In the genomic region with DNA sequence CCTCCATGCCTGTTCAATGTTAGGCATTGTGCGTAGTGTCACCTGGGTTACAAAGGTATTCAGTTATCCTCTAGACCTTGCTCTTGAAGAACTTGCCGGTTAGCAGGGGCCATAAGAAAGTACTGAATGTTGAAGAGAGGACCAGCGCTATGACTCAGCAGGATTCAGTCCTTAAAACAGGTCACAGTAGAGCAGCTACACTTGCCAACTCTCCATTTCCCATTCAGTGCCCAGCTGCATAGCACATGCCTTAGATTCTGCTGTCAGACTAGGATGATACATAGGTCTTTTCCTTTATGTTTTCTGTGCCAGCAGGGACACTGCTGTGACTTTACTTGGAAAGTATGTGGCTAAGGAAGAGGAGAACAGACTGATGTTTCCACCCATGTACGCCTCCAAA, we compare ENCODE assay signal across 20 mouse cellular contexts. TPM values are rescaled to one million over a fixed set of nuclear protein-coding genes. Genes with fewer than 3 reads are reported as not detected.
DNase-seq lines count a peak whose midpoint lies in the region; ATAC-seq and TF ChIP-seq lines count a peak whose summit lies in the region.
"Had no signal": no experiment of that assay in that cellular context is flagged by ENCODE, and none has a peak within 500 bp of the region (broad histone marks: within the 10 kb centered on the region; RNA-seq: fewer than 3 reads in every experiment).

No protein-coding gene starts in this region.

- H3K4me2 ChIP-seq in liver, embryonic 12.5 days, result no peak overlapping the region
- no peak overlapping the region for H3K4me2 ChIP-seq in liver, postnatal 0 days (ENCODE audit: low read depth, low read length)
- H3K4me2 ChIP-seq: heart, embryonic 15.5 days; hindbrain, embryonic 14.5 days; kidney, embryonic 15.5 days; limb, embryonic 15.5 days; stomach, embryonic 15.5 days had no signal

- 73% methylated on average over 4 of the region's 4 CpGs for WGBS in liver, embryonic 12.5 days (ENCODE audit: insufficient replicate concordance)
- WGBS in liver, postnatal 0 days (ENCODE audit: insufficient replicate concordance), result 72% methylated on average over 4 of the region's 4 CpGs

- peaks cover 34% of the 10 kb centered on the region for H3K4me1 ChIP-seq in liver, embryonic 12.5 days
- H3K4me1 ChIP-seq in liver, postnatal 0 days (ENCODE audit: insufficient read depth), result peaks cover 12% of the 10 kb centered on the region

- H3K27me3 ChIP-seq in liver, embryonic 12.5 days (replicated peaks), result peaks cover 9% of the 10 kb centered on the region
- H3K27me3 ChIP-seq in liver, postnatal 0 days (ENCODE audit: insufficient read depth, low read length), result no peaks in the 10 kb centered on the region
- H3K27me3 ChIP-seq: heart, embryonic 15.5 days; kidney, embryonic 15.5 days; stomach, embryonic 15.5 days had no signal

- H3K9me3 ChIP-seq in liver, embryonic 12.5 days (replicated peaks), result no peaks in the 10 kb centered on the region
- no peaks in the 10 kb centered on the region for H3K9me3 ChIP-seq in liver, postnatal 0 days (ENCODE audit: low read length)
- H3K9me3 ChIP-seq: heart, embryonic 15.5 days; kidney, embryonic 15.5 days; limb, embryonic 15.5 days; stomach, embryonic 15.5 days had no signal

- no peak for TF ChIP-seq EP300 in liver, postnatal 0 days (IDR thresholded peaks at IDR 0.05; ENCODE audit: low read depth)

- H3K27ac ChIP-seq in liver, embryonic 12.5 days, result peak overlapping the region; percentile 53
- no peak overlapping the region for H3K27ac ChIP-seq in liver, postnatal 0 days (ENCODE audit: low read depth)
- H3K27ac ChIP-seq: heart, embryonic 15.5 days; hindbrain, embryonic 14.5 days; kidney, embryonic 15.5 days; limb, embryonic 15.5 days; stomach, embryonic 15.5 days had no signal

- peak; percentile 13 for DNase-seq in cerebellum, adult 9-10 months
- no peak for DNase-seq in cerebellum, postnatal 36 days
- DNase-seq in liver, postnatal 0 days, result no peak
- peak; percentile 47 for DNase-seq in A20 (ENCODE audit: low read depth, low spot score)
- peak; percentile 55 for DNase-seq in NIH3T3 (ENCODE audit: low read depth)
- no peak for DNase-seq in frontal cortex, postnatal 10 days (ENCODE audit: low spot score in 2 of 2)
- DNase-seq in right cerebral cortex, postnatal 4 days, result no peak
- DNase-seq: adrenal gland, adult 8-10 months; cerebellum, adult 11-12 months; heart, postnatal 4 days; left cerebral cortex, postnatal 4 days; lung, adult 18-20 months; thymus, postnatal 25 days had no signal

- peaks cover 5% of the 10 kb centered on the region for H3K36me3 ChIP-seq in liver, embryonic 12.5 days
- peaks cover 3% of the 10 kb centered on the region; the same call in 1 of the 2 replicates for H3K36me3 ChIP-seq in liver, postnatal 0 days (replicated peaks; ENCODE audit: insufficient read depth, low read length)
- H3K36me3 ChIP-seq: heart, embryonic 15.5 days; limb, embryonic 15.5 days; stomach, embryonic 15.5 days had no signal

- no peak overlapping the region for H3K4me3 ChIP-seq in liver, embryonic 12.5 days
- H3K4me3 ChIP-seq in liver, postnatal 0 days (ENCODE audit: low read depth, low read length), result no peak overlapping the region
- H3K4me3 ChIP-seq: heart, embryonic 15.5 days; kidney, embryonic 15.5 days; limb, embryonic 15.5 days; stomach, embryonic 15.5 days had no signal

- no peak for ATAC-seq in liver, embryonic 12.5 days
- no peak for ATAC-seq in liver, postnatal 0 days
- ATAC-seq: forebrain, embryonic 16.5 days had no signal

- no peak for TF ChIP-seq CTCF in liver, postnatal 0 days (IDR thresholded peaks at IDR 0.05; ENCODE audit: low read depth)

- no peak overlapping the region for H3K9ac ChIP-seq in liver, embryonic 12.5 days
- H3K9ac ChIP-seq in liver, postnatal 0 days (replicated peaks), result no peak overlapping the region
- H3K9ac ChIP-seq: heart, embryonic 15.5 days; hindbrain, embryonic 14.5 days; kidney, embryonic 15.5 days; limb, embryonic 15.5 days; stomach, embryonic 15.5 days had no signal

RNA-seq across cellular contexts. Expression of gene Cnbp, which starts 2.5 kb away (rescaled TPM):
- polyA plus RNA-seq in liver, embryonic 12.5 days (2016; fragmentation: Nextera tagmentation; extraction: Ambion mirVana), result 896 and 933 TPM in 2 replicates
- 445 and 452 TPM in 2 replicates for polyA plus RNA-seq in liver, postnatal 0 days (2015; fragmentation: Nextera tagmentation; extraction: Ambion mirVana)

RNA-seq across cellular contexts. Expression of gene Isy1, which starts 14.8 kb away (rescaled TPM):
- polyA plus RNA-seq in liver, embryonic 12.5 days (2016; fragmentation: Nextera tagmentation; extraction: Ambion mirVana), result 59.5 and 62.4 TPM in 2 replicates
- polyA plus RNA-seq in liver, postnatal 0 days (2015; fragmentation: Nextera tagmentation; extraction: Ambion mirVana), result 19.7 and 19.8 TPM in 2 replicates

RNA-seq across cellular contexts. Expression of gene Gm45140, which starts 17.9 kb away (rescaled TPM):
- 5.0 and 7.1 TPM in 2 replicates for polyA plus RNA-seq in liver, embryonic 12.5 days (2016; fragmentation: Nextera tagmentation; extraction: Ambion mirVana)
- 2.8 and 3.2 TPM in 2 replicates for polyA plus RNA-seq in liver, postnatal 0 days (2015; fragmentation: Nextera tagmentation; extraction: Ambion mirVana)

RNA-seq across cellular contexts. Expression of gene Copg1, which starts 34.2 kb away (rescaled TPM):
- polyA plus RNA-seq in liver, embryonic 12.5 days (2016; fragmentation: Nextera tagmentation; extraction: Ambion mirVana), result 79.2 and 85.0 TPM in 2 replicates
- polyA plus RNA-seq in liver, postnatal 0 days (2015; fragmentation: Nextera tagmentation; extraction: Ambion mirVana), result 30.4 and 35.3 TPM in 2 replicates

RNA-seq across cellular contexts. Expression of gene Rab43, which starts 41.5 kb away (rescaled TPM):
- polyA plus RNA-seq in liver, embryonic 12.5 days (2016; fragmentation: Nextera tagmentation; extraction: Ambion mirVana), result 28.6 and 30.5 TPM in 2 replicates
- polyA plus RNA-seq in liver, postnatal 0 days (2015; fragmentation: Nextera tagmentation; extraction: Ambion mirVana), result 44.4 and 45.4 TPM in 2 replicates

Comparison
In these comparisons a context has a peak if more than half of its experiments do, and no peak if none do; other contexts are left out.
1. DNase-seq: peak in cerebellum, adult 9-10 months (single experiment), A20 (single experiment) and NIH3T3 (single experiment); none in cerebellum, postnatal 36 days (0 of 2), liver, postnatal 0 days (single experiment), frontal cortex, postnatal 10 days (0 of 2) and right cerebral cortex, postnatal 4 days (single experiment).